Mouse (Mus musculus): ENCODE results near the gene Otub2.

GRCm38 (mm10) chr12:103407720-103408119, 19.2 kb downstream of the Otub2 start, which contains the start of gene 9330161L09Rik:
- TF ChIP-seq CTCF (IDR thresholded peaks at IDR 0.05; ENCODE audit: extremely low read depth, insufficient read length, insufficient replicate concordance, low read depth, low read length) (no peak), POLR2A (IDR thresholded peaks at IDR 0.05; ENCODE audit: low read depth, low read length) (no peak)

All from small intestine, adult 2 months (tissue).